Mouse (Mus musculus) midbrain, embryonic 10.5 days (tissue): Measurements from ENCODE around the gene Mcm7. TPM values are rescaled to one million over a fixed set of nuclear protein-coding genes. Genes with fewer than 3 reads are reported as not detected.
"Not testable (repeated sequence)": the region's sequence is repeated elsewhere in the genome, so short reads cannot be mapped to it uniquely, and the experiment has no call there.

ENCODE experiments used
- DNase-seq: peaks from one replicate; pipeline ENCODE4 v3.0.0-alpha.2; 2017; ENCODE audit warnings: low spot score
- H3K27ac ChIP-seq: fragments of 300-500 bp; sonication (generic); replicated peaks from 2 replicates; pipeline ENCODE4 v1.5.1; 2016; ENCODE audit warnings: mild to moderate bottlenecking
- H3K27me3 ChIP-seq: fragments of 300-500 bp; sonication (generic); 2 replicates; pipeline ENCODE4 v1.6.1; 2016; ENCODE audit warnings: low read depth, mild to moderate bottlenecking; ENCODE audit not compliant: poor library complexity, severe bottlenecking
- H3K36me3 ChIP-seq: fragments of 300-500 bp; sonication (generic); 2 replicates; pipeline ENCODE4 v1.6.1; 2016; ENCODE audit warnings: mild to moderate bottlenecking, moderate library complexity
- H3K4me1 ChIP-seq: fragments of 300-500 bp; sonication (generic); 2 replicates; pipeline ENCODE4 v1.6.1; 2016
- H3K4me3 ChIP-seq: fragments of 300-500 bp; sonication (generic); 2 replicates; pipeline ENCODE4 v1.5.1; 2016; ENCODE audit warnings: mild to moderate bottlenecking, moderate library complexity
- H3K9me3 ChIP-seq: fragments of 300-500 bp; sonication (generic); replicated peaks from 2 replicates; pipeline ENCODE4 v1.6.1; 2016; ENCODE audit warnings: mild to moderate bottlenecking
- whole genome bisulfite sequencing: fragments of 180-500 bp; shearing (Covaris S2); methylation state at CpG from one replicate; pipeline ENCODE4 v1.1.7; 2016; 5-methylcytosine and 5-hydroxymethylcytosine counted together
- polyA plus RNA-seq: library from polyadenylated mRNA; unstranded; fragments of >200 nt; fragmentation: Nextera tagmentation; extraction: Ambion mirVana; gene quantifications from 2 replicates; pipeline ENCODE4 v1.2.1, GENCODE M21; 2016

Mcm7 gene
- 376 and 423 TPM in 2 replicates for polyA plus RNA-seq

GRCm38 (mm10) chr5:138171695-138172491 is at the start of gene Mcm7, which contains the start of gene Ap4m1:
TSS of gene Mcm7 (minus strand) at chr5:138172422.
TSS of gene Ap4m1 (plus strand) at chr5:138172002.
- H3K4me3 ChIP-seq: peak within 1 kb of the TSS; percentile 77
- no peaks in the 10 kb centered on the region for H3K9me3 ChIP-seq
- under 1% methylated on average over 54 of the region's 54 CpGs for WGBS
- H3K36me3 ChIP-seq: peaks cover 74% of the 10 kb centered on the region
- peak within 1 kb of the TSS; percentile 96 for H3K27ac ChIP-seq
- peaks cover 32% of the 10 kb centered on the region for H3K4me1 ChIP-seq
- peak; percentile 94 for DNase-seq
- H3K27me3 ChIP-seq: no peaks in the 10 kb centered on the region

DNA sequence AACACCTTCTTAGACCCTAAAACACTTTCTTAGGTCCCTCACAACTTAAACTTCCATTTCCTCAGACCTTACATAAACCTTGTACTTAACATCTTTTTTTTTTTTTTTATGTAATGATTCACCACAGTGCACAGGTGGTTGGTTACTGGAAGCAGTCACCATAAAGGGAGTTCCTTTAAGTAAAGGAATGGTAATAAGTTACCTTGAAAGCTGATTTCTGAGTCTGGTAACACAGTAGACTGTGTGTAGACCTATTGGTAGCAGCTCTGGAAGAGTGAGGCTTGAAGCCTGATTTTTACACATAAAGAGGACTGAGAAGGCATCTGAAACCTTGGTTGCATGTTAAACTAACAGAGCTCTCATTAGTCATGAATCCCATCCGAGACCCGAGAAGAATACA is 47.6 kb upstream of the Mcm7 start:
- H3K4me1 ChIP-seq: no peaks in the 10 kb centered on the region
- H3K4me3 ChIP-seq: no peak overlapping the region
- no peaks in the 10 kb centered on the region for H3K36me3 ChIP-seq
- H3K9me3 ChIP-seq: peaks cover 30% of the 10 kb centered on the region
- WGBS: 73% methylated on average over 2 of the region's 2 CpGs
- H3K27me3 ChIP-seq: no peaks in the 10 kb centered on the region
- H3K27ac ChIP-seq: no peak overlapping the region
- DNase-seq: no peak

- not testable (repeated sequence) for H3K4me1 ChIP-seq, H3K27ac ChIP-seq, DNase-seq, H3K36me3 ChIP-seq, H3K4me3 ChIP-seq, H3K27me3 ChIP-seq
- peaks cover 48% of the 10 kb centered on the region for H3K9me3 ChIP-seq
- WGBS: 97% methylated on average over 13 of the region's 13 CpGs
Observed at GRCm38 (mm10) chr5:138216632-138217031, 44.4 kb upstream of the Mcm7 start.

- Histone ChIP-seq H3K4me3 (no peak overlapping the region), H3K27ac (no peak overlapping the region)
- 87% methylated on average over 4 of the region's 4 CpGs for WGBS
Observed at GRCm38 (mm10) chr5:138207873-138208272, 35.7 kb upstream of the Mcm7 start.

GRCm38 (mm10) chr5:138207253-138207652 is 35.0 kb upstream of the Mcm7 start:
- Histone ChIP-seq H3K27ac (no peak overlapping the region), H3K4me1 (no peaks in the 10 kb centered on the region), H3K4me3 (no peak overlapping the region), H3K9me3 (peaks cover 28% of the 10 kb centered on the region), H3K36me3 (no peaks in the 10 kb centered on the region), H3K27me3 (no peaks in the 10 kb centered on the region)
- 83% methylated on average over 1 of the region's 1 CpGs for WGBS
- no peak for DNase-seq

More at GRCm38 (mm10) chr5:138207873-138208272, 35.7 kb upstream of the Mcm7 start:
- Histone ChIP-seq H3K9me3 (peaks cover 29% of the 10 kb centered on the region), H3K36me3 (no peaks in the 10 kb centered on the region), H3K4me1 (no peaks in the 10 kb centered on the region), H3K27me3 (no peaks in the 10 kb centered on the region)
- no peak for DNase-seq

DNA sequence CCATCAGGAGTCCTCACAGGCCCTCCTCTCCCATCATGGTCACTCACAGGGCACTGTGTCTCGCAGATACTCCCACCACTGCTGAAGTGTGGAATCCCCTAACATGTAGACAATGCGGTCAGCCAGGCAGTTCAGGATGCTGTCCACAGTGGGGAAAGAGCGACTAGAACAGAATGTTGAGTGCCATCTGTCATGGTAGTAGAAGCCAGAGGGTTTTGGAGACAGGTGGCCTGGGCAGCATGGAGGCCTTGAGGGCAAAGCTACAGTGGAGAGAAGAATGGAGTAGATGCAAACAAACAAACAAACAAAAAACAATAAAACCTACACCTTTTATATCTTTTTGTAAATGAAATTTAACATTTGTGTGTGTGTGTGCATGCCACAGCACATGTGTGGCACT is 29.9 kb upstream of the Mcm7 start:
- no peaks in the 10 kb centered on the region for H3K27me3 ChIP-seq
- no peak overlapping the region for H3K27ac ChIP-seq
- no peak for DNase-seq
- H3K36me3 ChIP-seq: no peaks in the 10 kb centered on the region
- no peaks in the 10 kb centered on the region for H3K4me1 ChIP-seq
- no peak overlapping the region for H3K4me3 ChIP-seq
- peaks cover 19% of the 10 kb centered on the region for H3K9me3 ChIP-seq
- WGBS: 83% methylated on average over 3 of the region's 3 CpGs

DNA sequence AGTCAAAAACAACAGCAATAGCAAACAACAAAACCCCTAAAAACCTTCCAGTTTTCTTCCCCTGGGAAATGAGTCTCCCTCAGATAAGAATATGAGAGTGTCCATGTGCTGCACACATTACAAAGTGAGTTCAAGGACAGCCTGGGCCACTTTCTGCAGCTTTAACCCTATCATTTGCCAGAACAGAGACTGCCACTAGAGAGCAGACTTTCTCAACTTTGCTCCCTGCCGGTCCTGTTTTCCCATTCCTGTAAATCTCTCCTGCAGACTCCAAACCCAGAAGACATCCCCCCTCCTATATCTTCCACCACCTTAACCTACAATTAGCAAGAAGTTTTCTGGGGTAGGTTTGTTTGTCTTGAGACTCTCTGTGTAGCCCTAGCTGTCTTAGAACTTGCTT is 27.4 kb upstream of the Mcm7 start:
- H3K36me3 ChIP-seq: no peaks in the 10 kb centered on the region
- WGBS: 28% methylated on average over 1 of the region's 1 CpGs
- H3K9me3 ChIP-seq: peaks cover 10% of the 10 kb centered on the region
- peak; percentile 21 for DNase-seq
- H3K4me1 ChIP-seq: peaks cover 11% of the 10 kb centered on the region
- H3K27ac ChIP-seq: no peak overlapping the region
- H3K4me3 ChIP-seq: no peak overlapping the region
- no peaks in the 10 kb centered on the region for H3K27me3 ChIP-seq

DNA sequence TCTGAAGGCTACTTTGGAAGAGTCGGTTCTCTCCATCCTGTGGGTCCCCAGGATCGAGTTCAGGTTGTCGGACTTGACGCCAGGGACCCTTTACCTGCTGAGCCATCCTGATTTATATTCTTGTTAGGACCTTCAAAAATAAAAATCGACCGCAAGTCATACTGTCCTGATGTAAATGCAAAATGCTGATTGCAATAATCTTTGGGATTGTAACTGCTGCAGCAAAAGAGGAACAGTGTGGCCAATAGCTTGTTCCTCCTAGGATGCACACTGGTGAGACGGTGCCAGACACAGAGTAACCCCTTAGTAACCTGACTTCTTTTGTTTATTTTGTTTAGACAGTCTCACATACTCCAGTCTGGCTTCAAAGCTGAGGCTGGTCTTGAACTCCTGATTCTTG is 23.2 kb upstream of the Mcm7 start:
- H3K9me3 ChIP-seq: no peaks in the 10 kb centered on the region
- peaks cover 18% of the 10 kb centered on the region for H3K4me1 ChIP-seq
- no peaks in the 10 kb centered on the region for H3K27me3 ChIP-seq
- H3K36me3 ChIP-seq: peaks cover 31% of the 10 kb centered on the region
- H3K4me3 ChIP-seq: peak overlapping the region; percentile 70
- WGBS: 89% methylated on average over 7 of the region's 7 CpGs
- H3K27ac ChIP-seq: peak overlapping the region; percentile 93
- no peak for DNase-seq

DNA sequence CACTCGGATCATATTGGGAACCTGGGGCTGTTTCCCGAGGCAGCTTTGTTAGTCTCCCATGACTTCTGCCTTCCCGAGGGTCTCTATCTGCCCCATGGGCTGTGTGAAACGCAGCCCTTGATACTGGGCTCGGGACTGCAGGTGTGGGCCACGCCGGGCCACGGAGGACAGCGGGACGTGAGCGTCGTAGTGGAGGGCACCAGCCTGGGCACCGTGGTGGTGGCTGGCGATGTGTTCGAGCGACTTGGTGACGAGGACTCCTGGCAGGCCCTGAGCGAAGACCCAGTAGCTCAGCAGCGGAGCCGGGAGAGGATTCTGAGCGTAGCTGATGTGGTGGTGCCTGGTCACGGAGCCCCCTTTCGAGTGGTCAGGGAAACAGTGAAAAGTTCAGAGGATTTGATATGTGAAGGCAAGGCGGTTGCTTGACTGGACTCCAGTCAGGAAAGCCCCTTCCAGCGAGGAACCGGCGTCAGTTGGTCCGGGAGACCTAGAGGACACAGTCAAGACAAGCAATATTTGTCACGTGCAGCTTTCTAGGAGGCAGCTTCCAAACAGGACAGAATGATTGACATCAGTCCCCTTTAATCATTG is 22.6 kb upstream of the Mcm7 start:
- no peaks in the 10 kb centered on the region for H3K9me3 ChIP-seq
- peaks cover 18% of the 10 kb centered on the region for H3K4me1 ChIP-seq
- H3K4me3 ChIP-seq: peak overlapping the region; percentile 70
- H3K27me3 ChIP-seq: no peaks in the 10 kb centered on the region
- peaks cover 37% of the 10 kb centered on the region for H3K36me3 ChIP-seq
- DNase-seq: peak; percentile 56
- 5% methylated on average over 29 of the region's 29 CpGs for WGBS
- peak overlapping the region; percentile 93 for H3K27ac ChIP-seq

- Histone ChIP-seq H3K36me3 (peaks cover 45% of the 10 kb centered on the region), H3K4me1 (peaks cover 18% of the 10 kb centered on the region), H3K9me3 (no peaks in the 10 kb centered on the region), H3K27me3 (no peaks in the 10 kb centered on the region), H3K27ac (peak within 1 kb of the TSS; percentile 93), H3K4me3 (peak within 1 kb of the TSS; percentile 70)
- DNase-seq: peak; percentile 82
- WGBS: 10% methylated on average over 54 of the region's 54 CpGs
Observed at GRCm38 (mm10) chr5:138193771-138194727, 21.8 kb upstream of the Mcm7 start, which contains the start of gene Mblac1. TSS of gene Mblac1 (plus strand) at chr5:138194314.

DNA sequence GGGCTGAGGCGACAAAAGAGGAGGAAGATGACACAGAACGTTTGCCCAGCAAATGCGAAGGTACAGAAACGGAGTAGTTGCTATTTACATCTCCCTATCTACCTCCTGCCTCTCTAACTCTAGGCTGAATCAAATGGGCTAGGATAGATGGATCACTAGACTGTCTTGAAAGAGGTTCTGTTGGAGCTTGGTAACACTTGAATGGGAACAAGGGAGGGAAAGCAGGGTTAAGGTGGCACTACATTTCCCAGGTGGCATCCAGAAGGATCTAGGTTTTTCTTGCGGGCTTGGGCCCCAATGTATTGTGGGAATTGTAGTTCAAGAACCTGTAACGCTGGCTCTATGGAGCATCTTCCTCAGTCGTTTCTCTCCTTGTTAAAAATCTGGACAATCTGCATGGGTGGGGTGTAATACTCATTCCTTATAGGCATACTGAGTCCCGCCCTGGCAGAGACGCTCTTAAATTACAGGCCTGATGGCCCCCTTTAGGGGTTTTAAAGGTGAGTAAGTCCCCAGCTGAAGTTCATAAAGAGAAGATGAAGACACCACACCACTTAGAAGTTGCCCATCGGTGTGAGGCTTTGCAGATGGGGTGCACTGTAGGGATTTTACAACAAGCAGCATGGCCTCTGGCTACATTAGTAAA is 15.6 kb upstream of the Mcm7 start:
- H3K27me3 ChIP-seq: no peaks in the 10 kb centered on the region
- WGBS: 2% methylated on average over 10 of the region's 10 CpGs
- peak overlapping the region; percentile 85 for H3K4me3 ChIP-seq
- H3K27ac ChIP-seq: peak overlapping the region; percentile 93
- DNase-seq: peak; percentile 66
- peaks cover 22% of the 10 kb centered on the region for H3K4me1 ChIP-seq
- peaks cover 58% of the 10 kb centered on the region for H3K36me3 ChIP-seq
- H3K9me3 ChIP-seq: no peaks in the 10 kb centered on the region
